Mouse (Mus musculus) lung, embryonic 15.5 days (tissue): Measurements from ENCODE around the gene Xdh. TPM values are rescaled to one million over a fixed set of nuclear protein-coding genes. Genes with fewer than 3 reads are reported as not detected.

Source experiments
- ATAC-seq: fragments of 200-750 bp; cut with Nextera tagmentation; 2 replicates; pipeline ENCODE4 v1.8.0; 2017; ENCODE audit warnings: moderate number of reproducible peaks, borderline replicate concordance; ENCODE audit not compliant: low FRiP score, low TSS enrichment; ENCODE audit errors: extremely low read depth
- H3K27ac ChIP-seq: fragments of 300-500 bp; sonication (generic); 2 replicates; pipeline ENCODE4 v1.5.1; 2015; ENCODE audit warnings: moderate library complexity, mild to moderate bottlenecking, inconsistent platforms
- H3K27me3 ChIP-seq: fragments of 300-500 bp; sonication (generic); 2 replicates; pipeline ENCODE4 v1.6.1; 2015; ENCODE audit warnings: inconsistent platforms
- H3K36me3 ChIP-seq: fragments of 300-500 bp; sonication (generic); 2 replicates; pipeline ENCODE4 v1.6.1; 2015; ENCODE audit warnings: inconsistent platforms
- H3K4me1 ChIP-seq: fragments of 300-500 bp; sonication (generic); 2 replicates; pipeline ENCODE4 v1.6.1; 2015; ENCODE audit warnings: inconsistent platforms
- H3K4me2 ChIP-seq: fragments of 300-500 bp; sonication (generic); 2 replicates; pipeline ENCODE4 v1.6.1; 2015; ENCODE audit warnings: inconsistent platforms, mild to moderate bottlenecking, moderate library complexity
- H3K4me3 ChIP-seq: fragments of 300-500 bp; sonication (generic); 2 replicates; pipeline ENCODE4 v1.5.1; 2015; ENCODE audit warnings: mild to moderate bottlenecking, inconsistent platforms
- H3K9ac ChIP-seq: fragments of 300-500 bp; sonication (generic); 2 replicates; pipeline ENCODE4 v1.6.1; 2015; ENCODE audit warnings: inconsistent platforms
- H3K9me3 ChIP-seq: fragments of 300-500 bp; sonication (generic); 2 replicates; pipeline ENCODE4 v1.6.1; 2016; ENCODE audit warnings: inconsistent platforms
- WGBS: fragments of 180-500 bp; shearing (Covaris S2); methylation state at CpG from one replicate; pipeline ENCODE4 v1.1.7; 2015; 5-methylcytosine and 5-hydroxymethylcytosine counted together
- polyA plus RNA-seq: library from polyadenylated mRNA; unstranded; fragments of >200 nt; fragmentation: Nextera tagmentation; extraction: Ambion mirVana; gene quantifications from 2 replicates; pipeline ENCODE4 v1.2.1, GENCODE M21; 2015

Xdh gene
- polyA plus RNA-seq, 1 experiment from 2014 or later, result 6.0 TPM

DNA sequence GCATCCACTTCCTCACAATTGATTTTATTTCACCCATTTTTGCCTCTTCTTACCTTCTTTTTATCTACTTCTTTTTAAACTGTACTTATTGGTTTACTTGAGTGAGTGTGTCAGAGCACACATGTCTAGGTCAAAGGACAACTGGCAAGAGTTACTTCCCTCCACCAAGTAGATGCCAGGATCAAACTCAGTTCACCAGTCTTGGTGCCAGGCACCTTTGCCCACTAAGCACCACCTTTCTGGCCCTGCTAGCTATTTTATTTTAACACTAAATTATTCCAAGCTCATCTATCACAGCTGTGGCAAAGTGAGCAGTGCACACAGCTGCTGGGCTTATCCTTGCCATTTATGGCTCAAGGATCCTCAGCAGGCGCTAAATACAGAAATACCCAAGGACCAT, 46.9 kb downstream of the Xdh start:
- H3K36me3 ChIP-seq, result no peaks in the 10 kb centered on the region
- no peak overlapping the region for H3K4me3 ChIP-seq
- no peak overlapping the region for H3K4me2 ChIP-seq
- no peak for ATAC-seq
- no peaks in the 10 kb centered on the region for H3K27me3 ChIP-seq
- no peaks in the 10 kb centered on the region for H3K4me1 ChIP-seq
- no peak overlapping the region for H3K9ac ChIP-seq
- 95% methylated on average over 1 of the region's 1 CpGs for WGBS
- H3K9me3 ChIP-seq, result no peaks in the 10 kb centered on the region
- no peak overlapping the region for H3K27ac ChIP-seq

- no peaks in the 10 kb centered on the region for H3K4me1 ChIP-seq
- H3K9ac ChIP-seq, result no peak overlapping the region
- ATAC-seq, result no peak
- no peak overlapping the region for H3K27ac ChIP-seq
- no peaks in the 10 kb centered on the region for H3K9me3 ChIP-seq
- H3K27me3 ChIP-seq, result no peaks in the 10 kb centered on the region
- 72% methylated on average over 5 of the region's 5 CpGs for WGBS
- H3K36me3 ChIP-seq, result no peaks in the 10 kb centered on the region
- H3K4me2 ChIP-seq, result no peak overlapping the region
- no peak overlapping the region for H3K4me3 ChIP-seq
Observed at GRCm38 (mm10) chr17:73902234-73902636, 47.8 kb downstream of the Xdh start.

GRCm38 (mm10) chr17:73894399-73894798, 55.6 kb downstream of the Xdh start:
- Histone ChIP-seq H3K9me3 (no peaks in the 10 kb centered on the region), H3K9ac (no peak overlapping the region), H3K4me2 (no peak overlapping the region), H3K36me3 (no peaks in the 10 kb centered on the region), H3K27ac (no peak overlapping the region), H3K27me3 (no peaks in the 10 kb centered on the region), H3K4me1 (no peaks in the 10 kb centered on the region), H3K4me3 (no peak overlapping the region)
- ATAC-seq, result no peak
- 60% methylated on average over 5 of the region's 5 CpGs for WGBS

- no peak overlapping the region for H3K4me3 ChIP-seq
- H3K9ac ChIP-seq, result no peak overlapping the region
- H3K36me3 ChIP-seq, result no peaks in the 10 kb centered on the region
- H3K27ac ChIP-seq, result no peak overlapping the region
- no peaks in the 10 kb centered on the region for H3K9me3 ChIP-seq
- WGBS, result 72% methylated on average over 4 of the region's 4 CpGs
- H3K4me1 ChIP-seq, result no peaks in the 10 kb centered on the region
- ATAC-seq, result no peak
- H3K27me3 ChIP-seq, result no peaks in the 10 kb centered on the region
- no peak overlapping the region for H3K4me2 ChIP-seq
Observed at GRCm38 (mm10) chr17:73893822-73894221, 56.2 kb downstream of the Xdh start.

DNA sequence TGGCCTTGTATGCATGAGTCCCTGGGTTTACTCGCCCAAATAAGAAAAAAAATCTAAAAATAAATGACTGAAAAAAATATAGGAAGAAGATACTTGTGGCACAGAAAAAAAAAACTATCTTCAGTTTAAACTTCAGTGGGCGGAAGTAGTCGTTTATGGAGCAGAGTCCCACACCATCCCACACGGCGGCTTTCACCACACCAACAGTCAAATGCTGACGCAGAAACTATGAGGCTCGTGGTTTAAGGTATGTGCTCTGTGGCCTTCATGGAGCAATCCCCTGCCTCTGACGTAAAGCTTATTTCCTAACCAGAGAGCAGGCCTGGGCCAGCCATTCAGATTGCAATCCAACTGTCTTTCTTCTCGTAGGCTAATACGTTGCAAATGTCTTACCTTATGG, 56.8 kb downstream of the Xdh start:
- WGBS, result 71% methylated on average over 10 of the region's 10 CpGs
- Histone ChIP-seq H3K27ac (no peak overlapping the region), H3K4me2 (no peak overlapping the region), H3K27me3 (no peaks in the 10 kb centered on the region), H3K36me3 (no peaks in the 10 kb centered on the region), H3K4me3 (no peak overlapping the region), H3K9ac (no peak overlapping the region), H3K9me3 (no peaks in the 10 kb centered on the region), H3K4me1 (no peaks in the 10 kb centered on the region)
- no peak for ATAC-seq

GRCm38 (mm10) chr17:73891590-73891989, 58.4 kb downstream of the Xdh start:
- no peaks in the 10 kb centered on the region for H3K9me3 ChIP-seq
- H3K4me3 ChIP-seq, result no peak overlapping the region
- no peak overlapping the region for H3K9ac ChIP-seq
- no peaks in the 10 kb centered on the region for H3K36me3 ChIP-seq
- no peak overlapping the region for H3K4me2 ChIP-seq
- no peaks in the 10 kb centered on the region for H3K27me3 ChIP-seq
- no peak overlapping the region for H3K27ac ChIP-seq
- H3K4me1 ChIP-seq, result no peaks in the 10 kb centered on the region
- WGBS, result 81% methylated on average over 1 of the region's 1 CpGs
- no peak for ATAC-seq

DNA sequence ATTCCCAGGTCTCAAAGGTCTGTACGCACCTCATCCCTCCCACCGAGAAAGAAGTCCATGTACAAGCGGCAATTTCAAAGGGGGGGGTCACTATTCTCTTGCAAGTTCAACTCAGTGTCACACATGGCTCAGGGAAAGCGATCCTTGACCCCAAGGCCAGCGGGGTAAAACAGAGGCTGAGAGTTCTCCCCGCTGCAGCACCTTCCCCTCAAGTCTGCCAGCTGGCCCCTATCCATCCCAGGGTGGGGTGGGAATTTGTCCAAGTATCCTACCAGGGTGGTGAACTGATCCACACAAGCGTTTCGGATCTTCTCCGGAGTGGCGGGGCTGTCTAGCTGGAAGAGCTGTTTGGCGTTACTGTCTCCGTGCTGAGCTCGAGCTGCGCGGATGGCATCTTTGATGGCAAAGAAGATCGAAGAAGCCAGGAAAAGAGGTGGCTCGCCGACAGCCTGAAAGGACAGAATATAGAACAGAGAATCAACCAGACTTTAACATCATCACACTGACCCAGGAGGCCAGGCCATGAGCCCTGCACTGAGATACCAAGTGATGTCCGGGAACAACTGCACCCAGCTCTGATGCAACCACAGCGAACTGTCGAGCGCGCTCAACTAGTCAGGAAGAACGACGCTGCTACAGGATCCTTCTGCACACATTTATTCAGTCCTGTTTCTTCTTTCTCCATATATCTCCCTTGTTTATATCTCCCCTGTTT, 63.8 kb downstream of the Xdh start:
- Histone ChIP-seq H3K4me2 (no peak overlapping the region), H3K9me3 (no peaks in the 10 kb centered on the region), H3K27me3 (no peaks in the 10 kb centered on the region), H3K36me3 (no peaks in the 10 kb centered on the region), H3K4me1 (no peaks in the 10 kb centered on the region), H3K27ac (no peak overlapping the region), H3K4me3 (no peak overlapping the region), H3K9ac (no peak overlapping the region)
- ATAC-seq, result no peak
- WGBS, result 72% methylated on average over 25 of the region's 25 CpGs

DNA sequence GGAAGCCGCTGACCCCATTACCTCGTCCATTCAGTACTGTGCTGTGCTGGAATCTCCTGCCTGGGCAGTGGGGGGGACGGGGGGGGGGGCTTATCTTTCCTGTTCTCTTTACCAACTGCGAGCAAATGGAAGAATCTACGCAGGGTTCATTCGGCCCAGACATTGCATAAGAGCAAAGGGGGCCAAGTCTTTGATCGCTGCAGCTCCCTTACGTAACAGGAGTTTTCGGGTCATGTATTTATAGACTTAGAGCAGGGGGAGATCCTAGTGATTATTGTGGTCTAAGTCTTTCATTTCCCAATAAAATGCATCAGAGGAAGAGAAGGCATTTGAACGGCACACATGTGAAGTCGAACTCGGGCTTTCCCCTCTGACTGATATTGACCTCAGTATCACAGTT, 66.7 kb downstream of the Xdh start:
- no peak overlapping the region for H3K27ac ChIP-seq
- H3K27me3 ChIP-seq, result no peaks in the 10 kb centered on the region
- no peak for ATAC-seq
- H3K9ac ChIP-seq, result no peak overlapping the region
- no peak overlapping the region for H3K4me2 ChIP-seq
- H3K36me3 ChIP-seq, result no peaks in the 10 kb centered on the region
- no peak overlapping the region for H3K4me3 ChIP-seq
- no peaks in the 10 kb centered on the region for H3K9me3 ChIP-seq
- 65% methylated on average over 12 of the region's 12 CpGs for WGBS
- H3K4me1 ChIP-seq, result no peaks in the 10 kb centered on the region

DNA sequence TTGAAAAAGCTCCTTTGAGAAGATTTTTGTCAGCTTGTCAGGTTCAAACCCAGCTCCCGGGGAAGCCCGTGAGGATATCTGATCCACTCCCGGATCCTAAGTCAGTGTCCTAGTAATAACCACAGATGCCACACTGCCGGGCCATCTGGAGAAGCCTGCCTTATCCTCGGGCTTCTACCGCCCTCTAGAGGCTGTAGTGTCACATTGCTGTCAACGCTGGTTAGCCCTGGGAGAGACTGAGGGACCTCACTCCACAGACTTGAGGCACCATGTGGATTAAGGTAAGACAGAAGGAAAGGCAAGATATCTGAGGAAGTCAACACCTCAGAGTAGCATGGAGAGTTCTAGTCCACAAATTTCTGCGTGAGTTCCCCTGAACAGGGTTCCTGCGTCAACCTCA, 67.8 kb downstream of the Xdh start:
- no peaks in the 10 kb centered on the region for H3K4me1 ChIP-seq
- no peak overlapping the region for H3K4me2 ChIP-seq
- no peak overlapping the region for H3K4me3 ChIP-seq
- WGBS, result 11% methylated on average over 9 of the region's 9 CpGs
- no peak overlapping the region for H3K27ac ChIP-seq
- peak; percentile 73; the same call in 1 of the 2 replicates for ATAC-seq
- no peaks in the 10 kb centered on the region for H3K27me3 ChIP-seq
- H3K9me3 ChIP-seq, result no peaks in the 10 kb centered on the region
- no peaks in the 10 kb centered on the region for H3K36me3 ChIP-seq
- no peak overlapping the region for H3K9ac ChIP-seq

DNA sequence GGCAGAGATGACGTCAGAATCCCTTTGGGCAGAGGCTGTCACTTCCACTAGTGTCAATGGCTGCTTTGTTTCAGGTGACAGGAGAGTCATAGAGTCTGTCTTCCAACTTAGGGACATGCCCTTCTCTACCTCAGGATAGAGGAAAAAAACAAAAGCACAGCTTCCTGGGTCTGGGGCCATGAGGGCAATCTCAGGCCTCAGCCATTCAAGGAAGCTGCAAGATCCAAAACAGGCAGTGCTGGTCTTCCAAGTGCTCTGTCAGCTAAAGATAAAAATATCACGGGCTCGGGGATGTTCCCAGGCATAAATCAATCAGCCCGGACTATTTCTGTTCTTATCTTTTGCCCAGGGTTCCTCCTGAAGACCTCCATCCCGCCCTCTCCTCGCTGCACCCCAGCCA, 68.7 kb downstream of the Xdh start:
- Histone ChIP-seq H3K4me1 (no peaks in the 10 kb centered on the region), H3K27ac (no peak overlapping the region), H3K36me3 (no peaks in the 10 kb centered on the region), H3K9ac (no peak overlapping the region), H3K4me3 (no peak overlapping the region), H3K4me2 (no peak overlapping the region), H3K27me3 (no peaks in the 10 kb centered on the region), H3K9me3 (no peaks in the 10 kb centered on the region)
- no peak for ATAC-seq
- 45% methylated on average over 6 of the region's 6 CpGs for whole genome bisulfite sequencing

- H3K9me3 ChIP-seq, result no peaks in the 10 kb centered on the region
- no peak overlapping the region for H3K27ac ChIP-seq
- H3K36me3 ChIP-seq, result no peaks in the 10 kb centered on the region
- no peak for ATAC-seq
- no peak overlapping the region for H3K4me2 ChIP-seq
- H3K4me3 ChIP-seq, result no peak overlapping the region
- WGBS, result 68% methylated on average over 6 of the region's 6 CpGs
- no peaks in the 10 kb centered on the region for H3K4me1 ChIP-seq
- no peaks in the 10 kb centered on the region for H3K27me3 ChIP-seq
- no peak overlapping the region for H3K9ac ChIP-seq
Observed at GRCm38 (mm10) chr17:73880286-73880685, 69.7 kb downstream of the Xdh start.

DNA sequence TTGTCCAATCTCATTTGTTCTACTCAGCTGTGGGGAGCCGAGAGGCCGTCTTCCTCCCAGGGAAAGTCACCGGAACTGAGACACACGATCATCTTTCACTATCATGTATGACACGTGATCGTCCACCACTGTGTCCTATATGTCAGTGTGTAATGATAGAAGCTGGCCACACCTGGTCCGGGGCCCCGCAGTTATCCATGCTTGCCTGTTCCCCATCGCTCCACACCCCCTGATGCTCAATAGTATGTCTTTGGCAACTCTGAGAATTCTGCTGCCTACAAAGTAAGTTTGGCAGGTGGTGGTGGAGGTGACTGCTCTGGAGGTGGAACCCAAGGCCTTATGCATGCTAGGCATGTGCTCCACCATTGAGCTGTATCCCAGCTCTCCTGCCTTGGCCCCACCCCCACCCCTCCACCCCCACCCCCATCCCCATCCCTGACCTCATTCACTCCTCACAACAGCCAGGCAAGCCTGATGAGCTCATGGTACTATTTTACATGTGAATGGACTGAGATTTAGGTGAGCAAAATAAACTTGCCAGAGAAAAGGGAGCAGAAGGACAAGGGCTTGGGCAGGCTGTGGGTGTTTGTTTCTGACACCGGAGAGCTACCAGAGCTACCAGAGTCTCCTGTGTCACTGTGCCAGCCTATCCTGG, 70.6 kb downstream of the Xdh start:
- Histone ChIP-seq H3K4me2 (no peak overlapping the region), H3K9me3 (no peaks in the 10 kb centered on the region), H3K4me3 (no peak overlapping the region), H3K27ac (no peak overlapping the region), H3K4me1 (no peaks in the 10 kb centered on the region), H3K9ac (no peak overlapping the region), H3K36me3 (no peaks in the 10 kb centered on the region), H3K27me3 (no peaks in the 10 kb centered on the region)
- ATAC-seq, result no peak
- WGBS, result 88% methylated on average over 10 of the region's 10 CpGs
